Mouse (Mus musculus) urinary bladder, adult 18-20 months (tissue): Measurements from ENCODE around the gene Tmem186.

Source experiments
- DNase-seq, 2 experiments: peaks; one replicate each; pipeline ENCODE4 v3.0.0; 2022; ENCODE audit warnings: low spot score in 2 of 2, mixed read lengths in 2 of 2

The Tmem186 gene

DNA sequence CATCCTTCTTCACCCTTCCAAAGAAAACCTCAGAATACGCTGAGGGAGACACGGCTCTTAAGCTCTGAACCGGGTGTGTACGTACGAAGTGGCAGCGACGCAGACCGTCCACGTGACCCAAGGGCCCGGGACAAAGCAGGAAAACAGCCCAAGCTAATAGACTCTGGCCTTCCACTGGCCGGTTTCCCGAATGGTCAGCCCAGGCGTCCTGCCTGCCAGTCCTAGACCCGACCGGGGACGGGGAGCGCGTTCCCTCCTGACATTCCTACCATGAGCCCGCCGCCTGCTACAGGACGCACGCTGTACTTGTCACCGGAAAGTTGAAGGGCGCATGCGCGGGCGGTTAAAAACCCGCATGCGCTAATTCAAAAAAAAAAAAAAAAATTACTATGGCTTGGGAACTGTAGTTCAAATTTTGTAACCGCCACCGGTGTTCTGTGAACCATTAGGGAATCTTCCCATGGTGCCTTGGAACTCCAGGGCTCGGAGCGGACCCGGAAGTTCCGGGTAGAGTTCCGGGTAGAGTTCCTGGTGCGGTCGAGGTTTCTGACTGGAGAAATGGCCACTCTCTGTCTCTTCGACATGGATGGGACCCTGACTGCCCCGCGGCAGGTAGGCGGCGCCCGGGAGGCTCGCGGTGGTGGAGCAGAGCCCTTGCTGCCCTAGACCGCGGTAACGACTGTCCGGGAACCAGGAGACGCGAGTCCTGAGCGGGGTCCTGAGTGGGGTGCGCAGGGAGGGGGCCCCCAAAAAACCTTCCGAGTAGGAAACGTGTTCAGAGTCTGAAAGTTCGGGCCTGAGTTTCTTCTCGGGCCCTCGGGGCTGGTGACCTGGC is at the start of gene Tmem186, which contains the start of gene Pmm2:
Tmem186 (minus strand) TSS at position 496 of the 835 bp plus-strand sequence.
Pmm2 (plus strand) TSS at position 458 of the 835 bp plus-strand sequence.
- DNase-seq: peak; percentile 71 to 74

DNA sequence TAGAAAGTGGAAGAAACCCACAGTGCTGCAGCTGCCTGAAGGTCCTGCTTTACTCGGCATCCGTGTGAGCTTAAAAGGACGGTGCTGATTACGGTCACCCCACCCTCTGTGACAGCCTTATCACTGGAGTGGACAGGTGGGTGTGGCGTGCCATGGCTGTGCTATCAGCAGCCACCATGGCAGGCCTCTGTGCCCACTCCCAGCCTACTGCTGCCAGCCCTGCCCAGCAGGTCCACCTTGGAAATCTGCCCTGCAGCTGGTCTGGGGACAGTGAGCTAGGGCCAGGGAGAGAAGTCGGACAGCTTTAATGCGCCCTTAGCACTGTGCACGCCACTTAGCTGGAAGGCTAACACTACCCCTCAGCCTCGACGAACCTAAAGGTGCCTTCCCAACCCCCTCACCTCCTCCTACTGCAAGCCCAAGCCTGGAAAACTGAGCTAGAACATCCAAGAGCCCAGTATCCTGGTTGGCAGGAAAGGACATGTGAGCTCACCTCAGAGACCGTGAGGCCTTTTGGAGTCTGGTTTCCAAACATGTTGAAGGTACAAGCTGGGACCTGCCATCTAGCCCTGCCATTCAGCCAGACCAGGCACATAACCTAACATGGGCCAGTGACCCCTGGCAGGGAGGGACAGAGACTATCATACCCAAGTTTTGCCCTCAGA is 49.5 kb upstream of the Tmem186 start:
- no peak for DNase-seq

DNA sequence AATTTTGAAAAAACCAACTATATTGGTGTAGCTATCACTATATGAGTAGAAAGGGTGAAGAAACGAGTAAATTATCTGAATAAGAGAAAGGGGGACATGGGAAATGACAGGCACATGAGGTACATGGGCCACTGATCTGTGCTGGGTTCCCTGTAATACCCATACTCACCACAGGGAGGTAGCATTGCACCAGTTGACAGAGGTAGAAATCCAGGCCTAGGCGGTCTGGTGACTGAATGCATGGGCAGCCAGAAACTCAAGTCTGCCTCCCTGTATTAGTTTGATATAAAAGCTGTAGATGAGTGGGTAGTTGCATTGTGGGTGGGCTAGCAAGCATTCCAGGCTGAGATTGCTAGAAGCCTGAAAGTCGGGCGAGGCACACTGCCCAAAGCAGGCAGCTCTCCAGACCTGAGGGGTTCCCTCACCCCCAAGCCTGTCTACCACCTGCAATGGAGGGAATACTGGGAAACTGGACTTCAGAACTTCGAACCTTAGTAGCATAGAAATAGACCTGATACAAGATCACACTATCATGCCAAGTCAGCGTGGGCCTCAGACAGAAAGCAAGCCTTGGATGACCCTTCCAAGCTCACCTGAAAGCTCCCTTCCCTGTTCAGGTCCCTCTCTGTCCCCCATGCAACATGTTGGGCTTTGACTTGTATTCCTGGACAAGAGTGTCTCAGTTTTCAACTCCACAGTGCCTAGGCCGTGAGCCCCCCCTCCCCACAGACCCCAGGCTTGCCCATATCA is 48.8 kb upstream of the Tmem186 start:
- DNase-seq: peak in 1 of 2 experiments; percentile 58

- no peak for DNase-seq
Observed at GRCm38 (mm10) chr16:8685087-8685486, 47.6 kb upstream of the Tmem186 start.

- no peak for DNase-seq
Observed at GRCm38 (mm10) chr16:8680470-8680869, 43.0 kb upstream of the Tmem186 start, which contains the start of gene Gm5767. Gene Gm5767, plus strand, starts transcription at chr16:8680770.

- no peak for DNase-seq
Observed at GRCm38 (mm10) chr16:8679780-8680179, 42.3 kb upstream of the Tmem186 start.

- DNase-seq: no peak
Observed at GRCm38 (mm10) chr16:8678676-8679075, 41.2 kb upstream of the Tmem186 start.

DNA sequence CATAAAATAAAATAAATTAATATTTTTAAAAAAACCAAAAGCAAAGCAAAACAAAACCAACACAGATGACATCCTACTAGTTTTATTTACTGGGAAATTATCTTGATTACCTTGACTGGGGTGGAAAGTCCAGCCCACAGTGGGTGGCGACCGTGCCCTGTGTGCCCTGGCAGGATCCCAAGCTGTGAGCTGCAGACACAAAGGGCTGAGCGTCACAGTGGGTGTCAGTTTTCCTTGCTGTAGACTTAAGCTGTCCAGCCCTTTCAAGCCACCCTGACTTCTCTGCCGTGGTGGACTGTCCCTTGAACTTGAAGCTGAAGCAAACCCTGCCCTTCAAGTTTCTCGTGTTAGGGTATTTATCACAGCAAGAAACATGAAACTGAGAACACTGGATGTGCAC is 40.5 kb upstream of the Tmem186 start:
- DNase-seq: no peak

DNA sequence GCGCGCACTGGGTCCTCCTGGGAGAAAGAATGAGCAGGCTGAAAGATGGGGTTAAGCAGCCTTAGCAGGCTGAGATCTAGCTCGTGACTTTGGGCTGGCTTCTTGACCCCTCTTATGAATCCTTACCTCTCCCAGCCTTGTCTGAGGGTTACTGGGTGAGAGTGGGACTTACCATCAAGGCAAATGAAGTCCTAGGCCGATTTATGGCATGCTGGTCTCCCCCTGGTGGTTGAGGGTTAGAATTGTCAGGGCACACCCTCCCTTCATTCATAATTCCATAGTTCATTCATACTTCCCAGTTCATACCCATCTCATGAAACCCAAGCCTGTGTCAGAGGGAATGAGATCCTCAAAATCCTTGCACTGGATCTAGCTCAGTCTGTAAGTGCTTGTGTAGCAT is 39.3 kb upstream of the Tmem186 start:
- DNase-seq: no peak

- no peak for DNase-seq
Observed at GRCm38 (mm10) chr16:8676228-8676627, 38.7 kb upstream of the Tmem186 start.

DNA sequence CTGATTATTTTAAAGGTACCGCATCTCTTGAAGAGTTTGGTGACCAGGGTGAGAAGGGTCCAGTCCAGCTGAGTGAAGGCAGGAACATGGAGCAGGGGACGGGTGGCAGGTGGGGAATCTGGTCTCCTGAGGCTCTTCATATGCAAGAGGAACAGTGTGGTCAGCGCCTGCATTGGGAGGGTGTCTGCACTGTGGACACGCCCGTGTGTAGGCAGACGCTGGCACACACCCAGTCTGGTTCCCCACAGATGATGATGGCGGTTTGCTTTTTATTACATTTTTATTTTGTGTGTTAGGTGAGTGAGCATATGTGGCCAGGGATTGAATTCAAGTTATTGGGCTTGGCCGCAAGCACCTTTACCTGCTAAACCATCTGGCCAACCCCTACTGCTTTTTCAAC is 38.0 kb upstream of the Tmem186 start:
- no peak for DNase-seq

- DNase-seq: no peak
Observed at GRCm38 (mm10) chr16:8674165-8674564, 36.7 kb upstream of the Tmem186 start.

GRCm38 (mm10) chr16:8673343-8673742 is 35.8 kb upstream of the Tmem186 start:
- no peak for DNase-seq

- DNase-seq: no peak
Observed at GRCm38 (mm10) chr16:8672811-8673210, 35.3 kb upstream of the Tmem186 start.

GRCm38 (mm10) chr16:8672350-8672687 is 34.8 kb upstream of the Tmem186 start:
- DNase-seq: no peak

DNA sequence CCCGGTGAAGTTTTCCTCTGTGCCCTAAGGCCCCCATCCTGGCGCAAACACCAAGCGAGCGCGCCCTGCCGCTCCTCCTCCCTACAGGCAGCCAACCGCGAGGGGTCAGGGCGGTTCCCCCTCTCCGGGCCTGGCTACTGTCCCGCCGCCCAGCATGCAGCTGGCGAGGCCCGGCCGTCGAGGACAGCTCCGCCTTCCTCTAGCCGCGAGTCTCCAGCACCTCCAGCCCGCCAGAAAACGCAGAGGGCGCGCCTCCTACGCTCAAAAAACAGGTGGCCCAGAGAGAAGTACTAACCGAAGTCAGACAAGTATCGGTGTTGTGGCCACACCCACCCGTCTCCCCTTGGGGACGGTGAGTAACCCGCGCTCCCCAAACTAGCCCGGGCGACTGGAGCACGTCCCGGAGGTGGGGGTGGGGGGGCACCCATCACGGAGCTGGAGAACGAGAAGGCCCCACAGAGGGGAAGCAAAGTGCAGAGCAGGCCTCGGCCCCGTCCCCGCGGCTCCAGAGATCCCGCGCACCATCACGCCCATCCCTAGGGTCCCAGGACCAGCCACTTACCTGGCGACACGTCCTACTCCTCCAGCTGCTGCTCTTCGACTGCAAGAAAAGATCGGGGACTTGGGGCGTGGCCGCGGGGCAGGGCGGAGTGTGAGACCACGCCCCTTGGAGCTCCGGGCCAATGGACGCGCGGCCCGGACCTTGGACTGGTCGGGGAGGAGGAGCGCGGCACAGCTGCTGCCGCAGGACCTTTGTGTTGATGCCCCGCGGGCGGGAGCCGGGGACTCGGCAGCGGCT is 34.2 kb upstream of the Tmem186 start, which contains the start of gene Carhsp1:
Carhsp1 (minus strand) TSS at position 605 of the 799 bp plus-strand sequence.
- peak; percentile 93 to 94 for DNase-seq

- DNase-seq: no peak
Observed at GRCm38 (mm10) chr16:8670041-8671035, 32.8 kb upstream of the Tmem186 start.

- DNase-seq: no peak
Observed at GRCm38 (mm10) chr16:8669432-8669831, 31.9 kb upstream of the Tmem186 start.

DNA sequence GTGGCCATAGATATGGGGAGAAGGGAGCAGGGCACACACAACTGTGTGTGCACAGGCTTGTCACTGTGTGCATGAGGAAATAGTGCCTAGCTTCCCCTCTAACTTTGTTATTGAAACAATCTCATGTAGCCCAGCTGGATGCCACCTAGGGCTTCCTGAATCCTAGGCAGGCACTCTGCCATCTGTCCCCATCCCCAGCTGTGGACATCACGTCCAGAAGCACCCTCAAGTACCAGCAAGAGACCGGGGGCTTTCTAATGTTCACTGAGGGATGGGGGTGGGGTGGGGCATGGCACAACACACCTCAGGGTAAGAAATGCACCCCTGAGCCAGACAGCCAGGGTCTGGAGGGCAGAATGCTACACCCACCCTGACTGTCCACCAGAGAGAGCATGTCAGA is 30.9 kb upstream of the Tmem186 start:
- DNase-seq: no peak

DNA sequence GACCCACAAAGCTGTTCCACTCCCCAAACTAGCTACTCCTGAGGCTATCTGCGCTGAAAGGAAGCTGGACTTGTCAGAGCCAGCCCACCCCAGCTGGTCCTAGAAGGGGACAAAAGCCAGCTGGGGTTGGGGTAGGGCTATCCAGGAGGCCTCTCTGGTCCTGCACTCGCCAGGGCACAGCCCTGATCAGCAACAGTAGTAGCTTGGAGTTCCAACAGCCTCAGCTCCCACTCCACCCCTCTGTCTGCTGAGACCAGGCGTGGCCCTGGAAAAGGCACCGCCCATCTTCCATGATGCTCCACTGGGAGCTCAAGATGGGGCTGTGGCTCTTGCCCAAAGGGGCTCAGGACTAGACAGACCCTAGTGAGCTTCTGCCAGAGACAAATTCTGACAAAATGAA is 30.3 kb upstream of the Tmem186 start:
- DNase-seq: no peak
